Mouse (Mus musculus): ENCODE results near the gene Ascl1. TPM values are rescaled to one million over a fixed set of nuclear protein-coding genes. Genes with fewer than 3 reads are reported as not detected.

Ascl1 gene
- polyA plus RNA-seq, 2 experiments = 0.23 to 0.55 TPM

- 0% methylated on average over 26 of the region's 26 CpGs for WGBS
- no peak for TF ChIP-seq POLR2A (IDR thresholded peaks at IDR 0.05; ENCODE audit: borderline replicate concordance, extremely low read depth, insufficient read depth, insufficient read length)
- peak overlapping the region; percentile 50 for H3K4me3 ChIP-seq (replicated peaks; ENCODE audit: low read length)
- peaks cover 86% of the 10 kb centered on the region for H3K27me3 ChIP-seq (ENCODE audit: control insufficient read depth, insufficient read depth, low read length)
- H3K9ac ChIP-seq (ENCODE audit: low read depth, low read length, severe bottlenecking) = peak overlapping the region; percentile 43
- H3K9me3 ChIP-seq (ENCODE audit: control insufficient read depth, low read length) = no peaks in the 10 kb centered on the region
- ATAC-seq (ENCODE audit: low FRiP score, low read depth) = no peak
- peak overlapping the region; percentile 98 for H3K4me2 ChIP-seq (replicated peaks; ENCODE audit: low read depth, low read length, severe bottlenecking)
- H3K4me1 ChIP-seq (ENCODE audit: control insufficient read depth, insufficient read depth, low read length) = peaks cover 11% of the 10 kb centered on the region
- no peak overlapping the region for H3K27ac ChIP-seq (replicated peaks; ENCODE audit: low read depth, low read length)
- DNase-seq (ENCODE audit: low spot score) = no peak
- H3K36me3 ChIP-seq (ENCODE audit: control insufficient read depth, insufficient read depth, low read length) = no peaks in the 10 kb centered on the region
Observed at GRCm38 (mm10) chr10:87492332-87492660, 1.2 kb downstream of the Ascl1 start.

GRCm38 (mm10) chr10:87491485-87492040, 1.9 kb downstream of the Ascl1 start:
- peaks cover 11% of the 10 kb centered on the region for H3K4me1 ChIP-seq (ENCODE audit: control insufficient read depth, insufficient read depth, low read length)
- no peaks in the 10 kb centered on the region for H3K36me3 ChIP-seq (ENCODE audit: control insufficient read depth, insufficient read depth, low read length)
- H3K9ac ChIP-seq (ENCODE audit: low read depth, low read length, severe bottlenecking) = no peak overlapping the region
- ATAC-seq (ENCODE audit: low FRiP score, low read depth) (no peak), DNase-seq (ENCODE audit: low spot score) (no peak)
- no peak overlapping the region for H3K4me3 ChIP-seq (replicated peaks; ENCODE audit: low read length)
- no peak overlapping the region for H3K4me2 ChIP-seq (replicated peaks; ENCODE audit: low read depth, low read length, severe bottlenecking)
- peaks cover 93% of the 10 kb centered on the region for H3K27me3 ChIP-seq (ENCODE audit: control insufficient read depth, insufficient read depth, low read length)
- WGBS = 2% methylated on average over 11 of the region's 11 CpGs
- no peaks in the 10 kb centered on the region for H3K9me3 ChIP-seq (ENCODE audit: control insufficient read depth, low read length)
- TF ChIP-seq POLR2A (IDR thresholded peaks at IDR 0.05; ENCODE audit: borderline replicate concordance, extremely low read depth, insufficient read depth, insufficient read length) = no peak
- H3K27ac ChIP-seq (replicated peaks; ENCODE audit: low read depth, low read length) = no peak overlapping the region

DNA sequence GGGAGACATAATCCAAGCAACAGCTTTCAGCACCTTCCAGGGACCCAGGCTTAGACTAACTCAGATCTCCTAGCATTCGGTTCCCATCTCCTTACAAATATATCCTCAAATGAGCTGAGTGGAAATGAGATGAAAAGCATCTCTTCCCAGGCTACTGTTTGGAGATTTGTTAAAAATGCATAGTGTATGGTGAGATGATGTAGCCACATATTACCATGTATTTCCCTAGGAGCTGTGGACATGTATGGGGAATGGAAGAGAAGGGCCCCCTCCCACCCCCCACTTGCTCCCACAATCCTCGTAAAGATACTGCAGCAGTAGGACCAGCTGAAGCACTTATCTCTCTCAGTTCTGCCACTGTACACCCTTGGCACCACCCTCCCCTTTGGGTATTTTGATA, 3.1 kb downstream of the Ascl1 start:
- Histone ChIP-seq H3K4me3 (replicated peaks; ENCODE audit: low read length) (no peak overlapping the region), H3K27me3 (ENCODE audit: control insufficient read depth, insufficient read depth, low read length) (peaks cover 97% of the 10 kb centered on the region), H3K36me3 (ENCODE audit: control insufficient read depth, insufficient read depth, low read length) (no peaks in the 10 kb centered on the region), H3K4me1 (ENCODE audit: control insufficient read depth, insufficient read depth, low read length) (peaks cover 11% of the 10 kb centered on the region), H3K9ac (ENCODE audit: low read depth, low read length, severe bottlenecking) (no peak overlapping the region), H3K9me3 (ENCODE audit: control insufficient read depth, low read length) (no peaks in the 10 kb centered on the region), H3K27ac (replicated peaks; ENCODE audit: low read depth, low read length) (no peak overlapping the region), H3K4me2 (replicated peaks; ENCODE audit: low read depth, low read length, severe bottlenecking) (no peak overlapping the region)
- no peak for ATAC-seq (ENCODE audit: low FRiP score, low read depth)
- WGBS = 16% methylated on average over 2 of the region's 2 CpGs
- no peak for TF ChIP-seq POLR2A (IDR thresholded peaks at IDR 0.05; ENCODE audit: borderline replicate concordance, extremely low read depth, insufficient read depth, insufficient read length)
- no peak for DNase-seq (ENCODE audit: low spot score)

DNA sequence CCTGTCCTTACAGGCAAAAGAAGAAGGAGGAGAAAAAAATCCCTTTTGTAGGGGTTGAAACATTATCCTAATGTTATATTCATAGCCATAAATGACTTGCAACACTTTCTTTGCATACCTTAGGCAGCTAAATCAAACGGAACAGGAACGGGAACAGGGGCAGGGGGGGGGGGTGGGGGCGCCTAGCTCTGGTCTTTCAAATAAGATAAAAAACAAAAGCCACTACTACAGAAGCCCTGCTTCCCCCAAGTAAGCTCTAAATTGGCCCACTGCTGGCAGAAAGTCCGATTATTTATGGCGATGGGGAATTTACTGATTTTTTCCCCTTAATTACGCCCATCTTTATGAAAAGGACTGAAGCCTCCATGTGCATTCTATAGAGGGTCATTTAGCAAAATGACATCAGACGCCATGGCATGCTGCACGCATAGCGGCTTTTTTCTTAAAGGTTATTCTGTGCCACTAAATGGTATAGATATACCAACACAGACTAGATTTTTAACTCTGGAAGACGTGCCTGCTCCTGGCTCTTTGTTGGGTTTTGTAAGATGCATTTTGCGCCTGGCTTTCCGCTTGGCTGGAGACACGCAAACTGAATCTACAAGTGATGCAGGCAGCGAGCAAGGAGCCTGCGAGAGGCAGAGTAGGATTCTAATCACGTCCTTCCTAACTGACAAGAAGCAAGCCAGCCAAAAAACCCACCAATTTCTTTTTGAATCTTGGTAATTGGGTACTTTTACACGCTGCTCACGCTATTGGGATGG, 4.0 kb downstream of the Ascl1 start:
- no peak overlapping the region for H3K27ac ChIP-seq (replicated peaks; ENCODE audit: low read depth, low read length)
- no peak for ATAC-seq (ENCODE audit: low FRiP score, low read depth)
- DNase-seq (ENCODE audit: low spot score) = no peak
- no peaks in the 10 kb centered on the region for H3K9me3 ChIP-seq (ENCODE audit: control insufficient read depth, low read length)
- H3K4me1 ChIP-seq (ENCODE audit: control insufficient read depth, insufficient read depth, low read length) = peaks cover 7% of the 10 kb centered on the region
- H3K27me3 ChIP-seq (ENCODE audit: control insufficient read depth, insufficient read depth, low read length) = peaks cover 97% of the 10 kb centered on the region
- no peak overlapping the region for H3K9ac ChIP-seq (ENCODE audit: low read depth, low read length, severe bottlenecking)
- H3K36me3 ChIP-seq (ENCODE audit: control insufficient read depth, insufficient read depth, low read length) = no peaks in the 10 kb centered on the region
- H3K4me3 ChIP-seq (replicated peaks; ENCODE audit: low read length) = no peak overlapping the region
- 3% methylated on average over 18 of the region's 18 CpGs for WGBS
- H3K4me2 ChIP-seq (replicated peaks; ENCODE audit: low read depth, low read length, severe bottlenecking) = no peak overlapping the region
- no peak for TF ChIP-seq POLR2A (IDR thresholded peaks at IDR 0.05; ENCODE audit: borderline replicate concordance, extremely low read depth, insufficient read depth, insufficient read length)

DNA sequence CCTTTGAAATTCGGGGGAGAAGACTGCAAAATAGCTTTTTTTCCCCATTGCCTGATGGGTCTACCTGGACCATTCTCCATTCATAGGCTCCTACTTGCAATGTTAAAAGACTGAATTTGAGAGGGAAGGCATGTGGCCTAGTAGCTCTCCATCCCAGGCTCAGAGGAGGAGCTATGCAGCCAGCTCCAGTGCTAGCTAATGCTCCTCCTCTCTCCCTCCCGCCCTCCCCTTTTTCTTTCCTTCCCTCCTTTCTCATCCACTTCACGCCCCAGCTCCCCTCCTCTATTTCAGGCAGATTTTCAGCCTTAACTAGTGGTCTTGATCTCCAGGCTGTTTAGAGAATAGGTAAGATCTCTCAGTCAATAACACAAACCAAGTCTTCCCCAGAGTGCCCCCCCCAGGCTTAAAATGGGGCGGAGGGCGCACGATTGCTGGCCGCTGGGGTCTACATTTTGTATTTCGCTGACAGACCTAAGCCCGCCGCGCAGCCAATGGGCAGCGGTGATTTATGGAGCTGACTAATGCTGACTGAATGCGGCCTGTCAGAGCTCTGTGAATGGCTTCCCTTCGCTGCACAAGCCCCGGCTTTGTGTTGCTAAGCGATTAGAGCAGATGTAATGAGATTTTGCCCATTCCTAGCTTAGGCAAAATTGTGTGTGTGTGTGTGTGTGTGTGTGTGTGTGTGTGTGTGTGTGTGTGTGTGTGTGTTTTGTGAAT, 4.9 kb downstream of the Ascl1 start:
- no peak for ATAC-seq (ENCODE audit: low FRiP score, low read depth)
- Histone ChIP-seq H3K4me1 (ENCODE audit: control insufficient read depth, insufficient read depth, low read length) (no peaks in the 10 kb centered on the region), H3K27ac (replicated peaks; ENCODE audit: low read depth, low read length) (no peak overlapping the region), H3K36me3 (ENCODE audit: control insufficient read depth, insufficient read depth, low read length) (no peaks in the 10 kb centered on the region), H3K9me3 (ENCODE audit: control insufficient read depth, low read length) (no peaks in the 10 kb centered on the region), H3K4me2 (replicated peaks; ENCODE audit: low read depth, low read length, severe bottlenecking) (peak overlapping the region; percentile 24), H3K4me3 (replicated peaks; ENCODE audit: low read length) (no peak overlapping the region), H3K9ac (ENCODE audit: low read depth, low read length, severe bottlenecking) (no peak overlapping the region), H3K27me3 (ENCODE audit: control insufficient read depth, insufficient read depth, low read length) (peaks cover 90% of the 10 kb centered on the region)
- no peak for DNase-seq (ENCODE audit: low spot score)
- TF ChIP-seq POLR2A (IDR thresholded peaks at IDR 0.05; ENCODE audit: borderline replicate concordance, extremely low read depth, insufficient read depth, insufficient read length) = no peak
- WGBS = 2% methylated on average over 16 of the region's 16 CpGs

Measured in limb, embryonic 14.5 days (tissue).